Mouse (Mus musculus): ENCODE results near the gene Cdkn1b.

Gene Cdkn1b

GRCm38 (mm10) chr6:134930383-134930782 lies 10.2 kb downstream of the Cdkn1b start:
- DNase-seq, result no peak

GRCm38 (mm10) chr6:134931146-134931545 lies 10.9 kb downstream of the Cdkn1b start:
- no peak for DNase-seq

- no peak for DNase-seq
Measured at GRCm38 (mm10) chr6:134932486-134933206, 12.4 kb downstream of the Cdkn1b start.

- DNase-seq, result no peak
Measured at GRCm38 (mm10) chr6:134933207-134933558, 13.0 kb downstream of the Cdkn1b start.

GRCm38 (mm10) chr6:134934305-134934704 lies 14.1 kb downstream of the Cdkn1b start:
- DNase-seq, result no peak

- no peak for DNase-seq
Measured at GRCm38 (mm10) chr6:134939781-134940180, 19.6 kb downstream of the Cdkn1b start.

GRCm38 (mm10) chr6:134943759-134944407 lies 23.7 kb downstream of the Cdkn1b start:
- DNase-seq, result no peak

GRCm38 (mm10) chr6:134946054-134946453 lies 25.9 kb downstream of the Cdkn1b start:
- no peak for DNase-seq

- DNase-seq, result no peak
Measured at GRCm38 (mm10) chr6:134946858-134947257, 26.7 kb downstream of the Cdkn1b start.

- DNase-seq, result peak; percentile 76
Measured at GRCm38 (mm10) chr6:134947311-134948087, 27.3 kb downstream of the Cdkn1b start.

- no peak for DNase-seq
Measured at GRCm38 (mm10) chr6:134948522-134949061, 28.4 kb downstream of the Cdkn1b start.

GRCm38 (mm10) chr6:134949241-134949640 lies 29.0 kb downstream of the Cdkn1b start:
- DNase-seq, result no peak

GRCm38 (mm10) chr6:134951364-134951763 lies 31.2 kb downstream of the Cdkn1b start:
- no peak for DNase-seq

GRCm38 (mm10) chr6:134953976-134954375 lies 33.8 kb downstream of the Cdkn1b start:
- no peak for DNase-seq

GRCm38 (mm10) chr6:134956388-134956787 lies 36.2 kb downstream of the Cdkn1b start:
- DNase-seq, result no peak

- DNase-seq, result no peak
Measured at GRCm38 (mm10) chr6:134961286-134961685, 41.1 kb downstream of the Cdkn1b start.

- no peak for DNase-seq
Measured at GRCm38 (mm10) chr6:134961858-134962517, 41.8 kb downstream of the Cdkn1b start.

- no peak for DNase-seq
Measured at GRCm38 (mm10) chr6:134962518-134962893, 42.3 kb downstream of the Cdkn1b start.

- DNase-seq, result no peak
Measured at GRCm38 (mm10) chr6:134963910-134964309, 43.7 kb downstream of the Cdkn1b start.

- DNase-seq, result no peak
Measured at GRCm38 (mm10) chr6:134966681-134967080, 46.5 kb downstream of the Cdkn1b start.

GRCm38 (mm10) chr6:134968326-134968725 lies 48.1 kb downstream of the Cdkn1b start:
- DNase-seq, result no peak

GRCm38 (mm10) chr6:134969498-134969897 lies 49.3 kb downstream of the Cdkn1b start:
- no peak for DNase-seq

- no peak for DNase-seq
Measured at GRCm38 (mm10) chr6:134972096-134972495, 51.9 kb downstream of the Cdkn1b start.
